Mouse (Mus musculus): ENCODE results near the gene Prph2.

Prph2 gene

DNA sequence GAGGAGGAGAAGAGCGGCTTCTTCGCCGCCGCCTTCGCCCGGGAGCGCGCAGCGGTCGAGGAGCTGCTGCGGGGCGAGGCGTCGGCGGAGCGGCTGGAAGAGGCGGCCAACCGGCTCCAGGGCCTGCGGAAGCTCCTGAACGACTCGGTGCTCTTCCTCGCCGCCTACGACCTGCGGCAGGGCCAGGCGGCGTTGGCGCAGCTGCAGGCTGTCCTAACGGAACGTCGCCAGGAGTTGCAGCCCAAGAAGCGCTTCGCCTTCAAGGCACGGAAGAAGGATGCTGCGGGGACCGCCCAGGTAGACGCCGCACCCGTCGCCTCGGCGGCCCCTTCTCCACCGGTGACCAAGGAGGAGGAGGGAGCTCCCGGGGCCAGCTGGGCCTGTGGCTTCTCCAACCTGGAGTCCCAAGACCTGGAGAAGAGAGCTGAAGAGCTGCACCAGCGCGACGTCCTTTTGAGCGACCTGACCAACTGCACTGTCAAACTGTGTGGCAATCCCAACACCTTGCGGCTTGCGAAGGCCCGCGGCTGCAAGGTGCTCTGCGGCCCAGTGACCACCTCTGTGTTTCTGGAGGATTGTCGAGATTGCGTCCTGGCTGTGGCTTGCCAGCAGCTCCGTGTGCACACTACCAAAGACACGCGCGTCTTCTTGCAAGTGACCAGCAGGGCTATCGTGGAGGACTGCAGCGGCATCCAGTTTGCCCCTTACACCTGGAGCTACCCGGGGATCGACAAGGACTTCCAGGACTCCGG, 19.2 kb upstream of the Prph2 start:
- DNase-seq (ENCODE audit: low spot score in 2 of 2), result peak; percentile 34 to 41

DNA sequence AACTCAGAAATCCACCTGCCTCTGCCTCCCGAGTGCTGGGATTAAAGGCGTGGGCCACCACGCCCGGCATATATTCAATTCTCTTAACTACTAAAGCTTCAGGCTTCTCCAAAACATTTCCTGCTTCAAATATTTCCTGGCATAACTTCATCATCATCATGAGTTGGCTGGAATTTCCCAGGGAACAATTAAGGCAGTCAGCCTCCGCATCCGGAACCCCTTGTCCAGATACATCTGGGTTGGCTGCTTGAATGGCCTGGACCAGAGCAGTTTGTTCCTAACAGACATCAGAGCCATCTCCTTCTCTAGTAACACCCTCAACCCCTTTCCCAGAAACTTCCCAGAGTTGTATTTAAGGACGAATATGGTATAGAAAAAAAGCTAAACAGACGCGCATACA, 14.8 kb upstream of the Prph2 start:
- DNase-seq (ENCODE audit: low spot score in 2 of 2), result peak; percentile 61 to 79

- DNase-seq (ENCODE audit: low spot score in 2 of 2), result no peak
Observed at GRCm38 (mm10) chr17:46897221-46897950, 12.9 kb upstream of the Prph2 start.

DNA sequence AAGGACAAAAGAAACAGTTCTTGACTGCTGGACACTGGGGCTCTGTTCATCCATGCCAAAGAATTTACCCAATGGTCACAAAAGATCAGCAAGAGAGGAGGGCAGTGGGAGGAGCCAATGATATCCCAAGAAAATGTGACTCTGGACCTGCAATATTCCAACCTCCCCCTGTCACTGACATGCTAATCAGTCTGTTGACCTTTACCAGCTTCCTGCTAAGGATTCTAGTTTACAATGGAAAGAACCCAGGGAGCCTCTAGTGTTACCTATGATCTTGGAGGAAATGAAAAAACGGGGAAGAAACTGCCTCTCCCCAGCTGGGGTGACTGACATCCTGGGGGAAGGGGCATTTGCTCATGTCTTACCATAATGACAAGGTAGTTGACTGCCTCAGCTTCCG, 9.3 kb upstream of the Prph2 start:
- DNase-seq (ENCODE audit: low spot score in 2 of 2), result no peak

DNA sequence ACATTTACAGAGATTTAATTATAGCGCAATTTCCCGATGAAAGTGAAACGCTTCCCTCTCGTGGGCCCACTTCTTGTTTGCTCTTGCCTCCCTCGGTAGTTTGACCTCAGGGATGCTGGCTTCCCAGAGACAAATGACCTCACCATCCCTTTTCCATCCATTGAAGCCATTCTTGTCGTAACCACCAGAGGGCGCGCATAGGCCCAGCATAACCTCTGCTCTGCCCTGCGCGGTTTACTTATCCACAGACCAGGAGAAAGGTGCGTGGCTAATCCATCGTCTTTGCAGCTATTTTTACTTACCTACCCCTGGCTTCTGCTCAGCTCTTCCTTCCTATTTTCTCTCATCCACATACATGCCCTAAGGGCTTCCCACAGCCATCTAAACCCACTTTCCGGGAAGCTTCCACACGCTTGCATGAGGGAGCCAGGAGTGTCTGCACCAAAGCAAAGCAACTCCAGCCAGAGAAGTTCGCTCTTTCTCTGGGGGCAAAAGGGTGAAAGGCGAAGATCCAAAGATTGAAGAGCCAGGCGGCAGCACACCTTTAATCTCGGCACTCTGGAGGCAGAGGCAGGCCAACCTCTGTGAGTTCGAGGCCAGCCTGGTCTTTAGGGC, 6.3 kb upstream of the Prph2 start:
- DNase-seq (ENCODE audit: low spot score in 2 of 2), result peak; percentile 52 to 84

DNA sequence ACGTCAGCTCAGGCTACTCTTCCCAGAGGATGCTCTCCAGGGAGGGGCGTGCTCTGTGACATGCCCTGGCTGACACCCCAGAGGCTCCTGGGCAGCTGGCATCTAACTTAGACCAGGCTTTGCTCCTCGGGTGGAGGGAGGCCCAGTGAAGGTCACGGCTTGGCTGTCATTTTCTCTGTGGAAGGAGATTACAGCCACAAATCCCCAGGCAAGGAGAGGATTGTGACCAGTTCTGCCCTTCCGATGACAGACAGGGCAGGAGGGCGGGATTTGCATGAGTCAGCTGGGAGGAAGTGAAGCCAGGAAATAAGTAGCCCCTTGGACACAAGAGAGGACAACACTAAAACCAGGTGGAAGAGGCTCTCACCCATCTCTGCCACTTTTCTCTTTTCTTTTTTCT, 2.1 kb downstream of the Prph2 start:
- DNase-seq (ENCODE audit: low spot score in 2 of 2), result no peak

- DNase-seq (ENCODE audit: low spot score in 2 of 2), result no peak
Observed at GRCm38 (mm10) chr17:46915129-46915528, 4.9 kb downstream of the Prph2 start.

DNA sequence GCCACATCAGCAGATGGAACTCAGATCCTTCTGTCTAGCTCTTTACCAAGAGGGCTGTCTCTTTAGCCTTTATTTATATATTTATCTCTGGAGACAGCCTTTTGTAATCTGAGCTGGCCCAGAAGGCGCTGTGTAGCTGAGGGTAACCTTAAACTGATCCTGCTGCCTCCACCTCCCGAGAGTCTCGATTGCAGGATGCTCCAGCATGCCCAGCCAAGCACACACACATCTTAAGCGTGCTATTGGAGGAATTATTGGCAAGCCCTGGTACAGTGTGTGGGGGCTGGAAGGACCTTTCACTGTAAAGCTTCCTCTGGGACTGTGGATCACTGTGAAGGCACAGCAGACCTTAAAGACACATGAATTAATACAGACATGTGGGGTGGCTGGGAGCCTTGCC, 8.7 kb downstream of the Prph2 start:
- no peak for DNase-seq (ENCODE audit: low spot score in 2 of 2)

GRCm38 (mm10) chr17:46920855-46921254, 10.6 kb downstream of the Prph2 start:
- DNase-seq (ENCODE audit: low spot score in 2 of 2), result no peak

- no peak for DNase-seq (ENCODE audit: low spot score in 2 of 2)
Observed at GRCm38 (mm10) chr17:46926192-46926591, 15.9 kb downstream of the Prph2 start.

GRCm38 (mm10) chr17:46926941-46927340, 16.7 kb downstream of the Prph2 start:
- no peak for DNase-seq (ENCODE audit: low spot score in 2 of 2)

- no peak for DNase-seq (ENCODE audit: low spot score in 2 of 2)
Observed at GRCm38 (mm10) chr17:46927781-46928180, 17.5 kb downstream of the Prph2 start.

DNA sequence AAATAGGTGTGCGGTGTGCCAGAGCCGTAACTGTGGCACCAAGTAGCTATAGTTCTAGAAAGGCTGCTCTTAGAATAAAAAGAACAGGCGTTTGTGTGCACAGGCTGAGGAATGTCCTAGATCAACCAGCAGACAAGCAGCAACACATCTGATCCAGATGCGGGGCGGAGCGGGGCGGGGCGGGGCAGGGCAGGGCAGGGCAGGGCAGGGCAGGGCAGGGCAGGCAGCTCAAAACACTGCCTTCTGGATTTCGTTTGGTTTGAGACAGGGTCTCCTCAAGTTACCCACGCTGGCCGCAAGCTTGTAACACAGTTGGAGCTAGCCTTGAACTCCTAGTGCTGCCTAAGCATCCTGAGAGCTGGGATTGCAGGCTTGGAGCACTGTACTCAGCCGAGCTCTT, 19.0 kb downstream of the Prph2 start:
- DNase-seq (ENCODE audit: low spot score in 2 of 2), result no peak

GRCm38 (mm10) chr17:46929897-46930296, 19.6 kb downstream of the Prph2 start:
- peak in 1 of 2 experiments; percentile 13 for DNase-seq (ENCODE audit: low spot score in 2 of 2)

GRCm38 (mm10) chr17:46932961-46933360, 22.7 kb downstream of the Prph2 start:
- no peak for DNase-seq (ENCODE audit: low spot score in 2 of 2)

DNA sequence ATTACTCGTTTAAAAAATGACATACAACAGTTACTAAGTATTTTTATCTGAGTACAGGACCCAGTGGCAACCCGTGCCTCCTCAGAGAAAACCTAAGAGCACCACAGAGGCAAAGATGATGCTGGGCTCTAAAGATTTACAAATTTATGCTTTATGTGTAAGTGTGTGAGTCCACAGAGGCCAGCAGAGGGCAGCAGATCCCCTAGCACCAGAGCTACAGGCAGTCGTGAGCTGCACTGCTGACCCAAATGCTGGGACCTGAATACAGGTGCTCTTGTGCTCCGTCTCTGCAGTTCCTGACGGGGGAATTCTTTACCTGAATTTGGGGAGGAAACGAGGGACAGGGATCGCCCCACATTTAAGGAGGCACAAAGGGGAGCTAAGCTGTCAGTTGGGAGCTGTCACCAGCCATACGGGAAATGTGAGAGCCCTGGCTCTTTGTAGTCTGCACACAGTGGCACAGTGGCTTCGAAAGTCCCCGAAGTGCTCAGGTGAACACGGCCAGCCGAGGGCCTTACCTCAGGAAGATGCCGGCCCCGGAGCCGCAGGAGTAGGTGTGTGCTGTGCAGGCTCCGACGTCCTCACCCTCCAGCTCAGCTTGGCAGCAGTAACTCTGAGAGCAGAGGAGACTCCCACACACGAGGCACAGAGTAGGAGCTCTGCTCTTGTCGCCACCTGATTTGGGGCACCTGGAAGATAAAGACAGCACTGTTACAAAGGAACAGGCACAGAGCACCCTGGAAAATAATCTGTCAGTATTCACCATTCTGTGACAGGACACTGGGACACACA, 23.5 kb downstream of the Prph2 start:
- DNase-seq (ENCODE audit: low spot score in 2 of 2), result peak in 1 of 2 experiments; percentile 17

- no peak for DNase-seq (ENCODE audit: low spot score in 2 of 2)
Observed at GRCm38 (mm10) chr17:46940461-46940860, 30.2 kb downstream of the Prph2 start.

GRCm38 (mm10) chr17:46942421-46942820, 32.2 kb downstream of the Prph2 start:
- DNase-seq (ENCODE audit: low spot score in 2 of 2), result no peak

DNA sequence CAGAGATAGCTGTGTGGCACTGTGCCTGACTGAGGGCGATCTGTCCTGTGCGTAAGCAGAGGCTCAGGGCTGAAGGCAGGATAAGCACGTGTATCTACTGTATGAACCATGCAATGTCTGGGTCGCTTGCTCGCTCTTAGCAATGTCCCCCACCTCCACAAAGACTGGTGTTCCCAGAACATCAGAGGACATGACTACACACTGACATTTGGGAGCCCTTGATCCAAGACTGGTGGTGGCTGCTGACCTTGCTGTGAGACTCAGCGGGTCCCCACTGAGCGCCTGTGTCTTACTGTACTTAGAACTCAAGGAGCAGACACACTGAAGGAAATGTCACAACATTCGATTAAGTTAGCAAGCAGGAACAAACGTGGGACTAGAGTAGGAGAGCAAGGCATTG, 36.0 kb downstream of the Prph2 start:
- DNase-seq (ENCODE audit: low spot score in 2 of 2), result no peak

- DNase-seq (ENCODE audit: low spot score in 2 of 2), result no peak
Observed at GRCm38 (mm10) chr17:46958045-46958444, 47.8 kb downstream of the Prph2 start.

- DNase-seq (ENCODE audit: low spot score in 2 of 2), result peak; percentile 37 to 49
Observed at GRCm38 (mm10) chr17:46960216-46960615, 50.0 kb downstream of the Prph2 start.

DNA sequence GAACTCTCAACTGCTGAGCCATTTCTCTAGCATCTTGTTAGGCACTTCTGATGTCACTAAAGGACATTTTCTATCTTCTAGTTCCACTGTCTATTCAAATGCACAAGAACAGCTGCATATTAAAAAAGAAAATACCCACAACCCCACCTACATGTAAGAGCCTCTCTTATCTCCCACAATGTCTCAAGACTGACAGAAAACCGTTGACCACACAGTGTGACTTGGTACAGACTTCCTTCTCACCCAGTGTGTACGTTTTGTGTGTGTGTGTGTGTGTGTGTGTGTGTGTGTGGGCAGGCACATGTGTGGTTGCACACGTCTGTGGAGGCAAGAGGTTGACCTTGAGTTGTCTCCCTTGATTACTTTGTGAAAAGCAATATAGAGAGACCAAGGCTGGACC, 51.9 kb downstream of the Prph2 start:
- no peak for DNase-seq (ENCODE audit: low spot score in 2 of 2)
